Mouse (Mus musculus) cerebellum, adult 18-20 months (tissue): ENCODE results near the gene Ppip5k1.

Experiments used
- DNase-seq, 2 experiments: peaks; one replicate each; pipeline ENCODE4 v3.0.0; 2021

Ppip5k1 gene

GRCm38 (mm10) chr2:121297701-121298100, 57.5 kb downstream of the Ppip5k1 start:
- peak; percentile 46 for DNase-seq

GRCm38 (mm10) chr2:121296754-121297231, 58.4 kb downstream of the Ppip5k1 start:
- peak; percentile 26 to 51 for DNase-seq

- peak; percentile 66 to 70 for DNase-seq
Observed at GRCm38 (mm10) chr2:121295608-121296571, 59.3 kb downstream of the Ppip5k1 start.

- DNase-seq: peak; percentile 81 to 83
Observed at GRCm38 (mm10) chr2:121294753-121295607, 60.2 kb downstream of the Ppip5k1 start.

GRCm38 (mm10) chr2:121294182-121294581, 61.0 kb downstream of the Ppip5k1 start:
- DNase-seq: peak; percentile 65 to 70

GRCm38 (mm10) chr2:121292316-121293013, 62.7 kb downstream of the Ppip5k1 start:
- no peak for DNase-seq

- peak; percentile 43 to 47 for DNase-seq
Observed at GRCm38 (mm10) chr2:121289730-121290540, 65.3 kb downstream of the Ppip5k1 start.

GRCm38 (mm10) chr2:121288901-121289729, 66.1 kb downstream of the Ppip5k1 start, which contains the start of gene Map1a:
TSS of gene Map1a (plus strand) at chr2:121289600.
- peak; percentile 99 for DNase-seq

GRCm38 (mm10) chr2:121287850-121288249, 67.3 kb downstream of the Ppip5k1 start:
- peak in 1 of 2 experiments; percentile 19 for DNase-seq

GRCm38 (mm10) chr2:121271928-121272516, 83.2 kb downstream of the Ppip5k1 start:
- no peak for DNase-seq

- peak; percentile 94 to 98 for DNase-seq
Observed at GRCm38 (mm10) chr2:121271236-121271927, 83.8 kb downstream of the Ppip5k1 start, which contains the start of gene Trp53bp1. TSS of gene Trp53bp1 (minus strand) at chr2:121271407.

- DNase-seq: peak in 1 of 2 experiments; percentile 45
Observed at GRCm38 (mm10) chr2:121270521-121271235, 84.5 kb downstream of the Ppip5k1 start.

GRCm38 (mm10) chr2:121268446-121268845, 86.8 kb downstream of the Ppip5k1 start:
- no peak for DNase-seq
